Mouse (Mus musculus): Measurements from ENCODE around the gene Mst1. TPM values are rescaled to one million over a fixed set of nuclear protein-coding genes. Genes with fewer than 3 reads are reported as not detected.

The Mst1 gene
- polyA plus RNA-seq, 1 experiment from 2014 or later: 0.98 TPM

DNA sequence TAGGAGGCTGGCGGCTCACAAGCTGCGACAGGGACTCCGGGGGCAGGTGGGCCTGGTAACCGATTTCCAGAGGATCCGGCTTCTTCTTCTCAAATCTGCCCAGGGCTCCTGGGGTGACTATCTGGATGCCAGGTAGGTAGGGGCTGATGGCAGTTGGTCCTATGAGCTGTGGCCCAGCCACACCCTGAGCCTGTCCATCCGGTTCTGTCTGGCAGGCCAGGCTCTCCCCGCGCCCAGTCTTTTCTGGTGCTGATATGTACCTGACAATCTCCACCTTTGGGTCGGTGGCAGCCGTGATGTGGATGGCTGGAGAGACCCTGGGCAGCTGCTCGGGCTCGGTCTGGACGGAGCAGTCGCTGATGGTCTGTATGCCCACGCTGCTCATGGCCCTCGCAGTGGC is 29.9 kb downstream of the Mst1 start:
- Histone ChIP-seq H3K27ac (0 out of 2 replicates have a peak overlapping the region, but pooled peaks have one; percentile 40), H3K9me3 (no peaks in the 10 kb centered on the region), H3K4me3 (replicated peaks) (peak overlapping the region; percentile 29), H3K4me1 (replicated peaks) (peaks cover 34% of the 10 kb centered on the region), H3K27me3 (replicated peaks) (no peaks in the 10 kb centered on the region; the same call in 1 of the 2 replicates), H3K36me3 (no peaks in the 10 kb centered on the region), H3K9ac (no peak overlapping the region; the same call in 1 of the 2 replicates), H3K4me2 (replicated peaks) (peak overlapping the region; percentile 77)
- ATAC-seq: no peak; the same call in 1 of the 2 replicates
- WGBS: 70% methylated on average over 16 of the region's 16 CpGs

DNA sequence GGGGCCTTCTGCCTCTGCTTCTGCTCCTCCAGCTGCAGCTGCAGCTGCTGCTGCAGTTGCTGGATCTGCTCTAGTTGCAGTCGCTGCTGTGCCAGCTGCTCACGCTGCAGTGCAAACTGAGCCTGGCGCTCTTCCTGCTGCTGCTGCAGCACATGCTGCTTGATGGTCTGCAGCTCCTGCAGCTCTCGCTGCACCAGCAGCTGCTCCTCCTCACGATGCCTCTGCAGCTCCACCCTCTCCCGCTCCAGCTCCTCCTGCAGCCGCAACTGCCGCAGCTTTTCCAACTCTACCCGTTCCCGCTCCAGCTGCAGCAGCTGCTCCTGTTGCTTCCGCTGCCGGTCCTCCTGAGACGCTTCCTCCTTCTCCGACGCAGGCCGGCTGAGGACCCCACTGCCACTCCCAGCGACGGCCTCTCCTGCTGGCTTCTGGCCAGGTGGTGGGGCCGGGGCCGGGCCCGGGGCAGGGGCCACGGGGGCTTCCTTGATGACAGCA is 30.9 kb downstream of the Mst1 start:
- 5% methylated on average over 22 of the region's 22 CpGs for WGBS
- Histone ChIP-seq H3K4me1 (replicated peaks) (peaks cover 26% of the 10 kb centered on the region), H3K9me3 (no peaks in the 10 kb centered on the region), H3K36me3 (0 out of 2 replicates have a peak, but pooled peaks cover 2% of the 10 kb centered on the region), H3K27ac (peak overlapping the region; percentile 40), H3K4me2 (replicated peaks) (peak overlapping the region; percentile 77), H3K27me3 (replicated peaks) (no peaks in the 10 kb centered on the region; the same call in 1 of the 2 replicates), H3K9ac (peak overlapping the region; percentile 46), H3K4me3 (replicated peaks) (peak overlapping the region; percentile 29)
- ATAC-seq: peak; percentile 36

DNA sequence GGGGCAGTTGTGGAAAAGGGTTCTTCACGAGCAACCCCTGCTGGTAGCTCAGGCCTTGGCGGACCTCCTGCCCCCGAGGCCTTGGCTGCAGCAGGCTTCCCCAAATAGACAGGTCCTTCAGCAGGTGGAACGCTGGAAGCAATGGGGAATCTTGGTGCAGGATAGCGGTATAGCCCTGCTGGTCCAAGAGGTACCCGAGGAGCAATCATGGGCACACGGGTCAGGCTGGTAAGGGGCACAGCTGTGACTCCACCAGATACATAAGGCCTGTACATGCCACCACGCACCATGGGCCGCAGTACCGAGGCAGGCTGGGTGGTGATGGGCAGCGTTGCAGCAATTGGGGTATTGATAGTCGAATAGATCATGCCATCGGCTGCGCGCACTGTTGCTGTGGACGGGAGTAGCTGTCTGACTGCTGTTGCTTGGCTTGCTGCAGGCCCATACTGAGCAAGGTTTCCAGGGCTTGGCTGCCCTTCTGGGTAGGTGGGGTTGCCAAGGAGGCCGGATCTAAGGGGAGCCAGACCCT is 31.4 kb downstream of the Mst1 start:
- no peaks in the 10 kb centered on the region for H3K9me3 ChIP-seq
- 0 out of 2 replicates have a peak, but pooled peaks cover 3% of the 10 kb centered on the region for H3K36me3 ChIP-seq
- H3K27ac ChIP-seq: peak overlapping the region; percentile 40
- H3K4me1 ChIP-seq (replicated peaks): peaks cover 26% of the 10 kb centered on the region
- 73% methylated on average over 17 of the region's 17 CpGs for WGBS
- H3K4me2 ChIP-seq (replicated peaks): peak overlapping the region; percentile 77
- H3K27me3 ChIP-seq (replicated peaks): no peaks in the 10 kb centered on the region; the same call in 1 of the 2 replicates
- no peak; the same call in 1 of the 2 replicates for ATAC-seq
- peak overlapping the region; percentile 46 for H3K9ac ChIP-seq
- peak overlapping the region; percentile 29 for H3K4me3 ChIP-seq (replicated peaks)

DNA sequence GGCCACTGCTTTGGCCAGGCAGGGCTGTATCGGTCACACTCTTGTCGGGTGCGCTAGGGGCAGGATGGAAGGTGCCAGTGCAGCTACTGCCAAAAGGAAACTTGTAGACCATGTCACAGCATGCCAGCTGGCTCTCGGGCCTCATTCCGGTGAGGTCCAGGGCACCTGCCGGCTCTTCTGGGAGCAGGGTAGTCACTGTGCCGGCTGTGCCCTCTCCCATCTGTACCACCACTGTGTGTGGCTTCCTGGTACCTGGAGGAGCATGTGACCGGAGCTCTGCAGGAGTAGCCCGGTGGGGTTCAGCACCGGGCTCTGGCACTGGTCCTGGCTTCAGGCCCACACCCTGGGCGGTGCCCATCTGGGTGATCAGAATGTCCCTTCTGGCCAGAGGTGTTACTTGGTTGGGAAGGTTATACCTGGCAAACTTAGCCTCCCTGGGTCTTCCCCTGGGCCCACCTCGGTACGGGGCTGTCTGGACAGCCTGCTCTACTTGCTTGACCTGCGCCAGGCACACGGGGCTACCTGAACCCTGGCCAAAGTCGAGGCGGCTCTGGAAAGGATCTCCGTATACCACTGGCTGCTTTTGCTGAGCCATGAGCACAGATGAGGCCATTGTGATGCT is 32.6 kb downstream of the Mst1 start:
- Histone ChIP-seq H3K27me3 (replicated peaks) (no peaks in the 10 kb centered on the region; the same call in 1 of the 2 replicates), H3K27ac (no peak overlapping the region), H3K9me3 (no peaks in the 10 kb centered on the region), H3K4me3 (replicated peaks) (no peak overlapping the region), H3K4me2 (replicated peaks) (no peak overlapping the region), H3K36me3 (0 out of 2 replicates have a peak, but pooled peaks cover 3% of the 10 kb centered on the region), H3K4me1 (replicated peaks) (peaks cover 30% of the 10 kb centered on the region), H3K9ac (no peak overlapping the region)
- ATAC-seq: no peak
- 94% methylated on average over 18 of the region's 18 CpGs for WGBS

DNA sequence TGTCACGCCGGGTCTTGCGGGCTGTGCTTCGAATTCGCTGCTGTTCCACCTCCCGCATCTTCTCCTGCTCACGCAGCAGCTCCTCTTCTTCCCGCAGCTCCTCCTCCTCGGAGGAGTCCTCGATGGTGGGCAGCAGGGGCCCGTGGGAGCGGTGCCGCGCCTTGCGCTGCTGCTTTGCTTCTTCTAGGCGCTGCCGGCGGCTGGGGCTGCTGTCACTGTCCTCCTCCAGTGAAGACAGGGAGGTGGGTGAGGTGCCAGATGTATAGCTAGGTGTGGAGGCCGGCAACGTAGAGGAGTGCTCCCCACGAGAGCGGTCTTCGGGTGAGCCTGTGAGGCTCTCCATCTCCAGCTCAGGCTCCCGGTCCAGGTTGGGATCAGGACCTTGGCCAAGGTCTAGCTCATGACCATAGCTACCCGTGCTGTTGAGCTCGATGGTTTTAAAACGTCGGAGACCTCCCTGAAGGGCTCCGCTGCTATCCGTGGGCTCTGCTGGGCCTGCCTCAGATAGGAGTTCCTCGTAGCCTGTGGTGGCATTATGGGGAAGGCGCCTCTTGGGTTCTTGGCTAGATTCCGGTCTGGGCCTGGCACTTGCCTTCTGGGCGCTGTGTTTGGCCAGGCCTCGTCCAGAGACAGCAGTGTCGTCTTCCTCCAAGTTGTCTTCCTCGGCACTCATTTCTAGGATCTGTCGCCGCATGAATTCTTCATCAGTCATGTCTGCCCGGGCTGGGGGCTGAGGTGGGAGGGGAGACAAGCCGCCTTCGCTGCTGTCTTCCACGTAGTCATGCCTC is 35.2 kb downstream of the Mst1 start:
- no peak overlapping the region for H3K4me3 ChIP-seq (replicated peaks)
- H3K9ac ChIP-seq: no peak overlapping the region
- no peak for ATAC-seq
- H3K36me3 ChIP-seq: 0 out of 2 replicates have a peak, but pooled peaks cover 3% of the 10 kb centered on the region
- no peaks in the 10 kb centered on the region for H3K9me3 ChIP-seq
- no peak overlapping the region for H3K4me2 ChIP-seq (replicated peaks)
- 70% methylated on average over 43 of the region's 43 CpGs for WGBS
- no peak overlapping the region for H3K27ac ChIP-seq
- H3K4me1 ChIP-seq (replicated peaks): peaks cover 28% of the 10 kb centered on the region
- H3K27me3 ChIP-seq (replicated peaks): no peaks in the 10 kb centered on the region; the same call in 1 of the 2 replicates

DNA sequence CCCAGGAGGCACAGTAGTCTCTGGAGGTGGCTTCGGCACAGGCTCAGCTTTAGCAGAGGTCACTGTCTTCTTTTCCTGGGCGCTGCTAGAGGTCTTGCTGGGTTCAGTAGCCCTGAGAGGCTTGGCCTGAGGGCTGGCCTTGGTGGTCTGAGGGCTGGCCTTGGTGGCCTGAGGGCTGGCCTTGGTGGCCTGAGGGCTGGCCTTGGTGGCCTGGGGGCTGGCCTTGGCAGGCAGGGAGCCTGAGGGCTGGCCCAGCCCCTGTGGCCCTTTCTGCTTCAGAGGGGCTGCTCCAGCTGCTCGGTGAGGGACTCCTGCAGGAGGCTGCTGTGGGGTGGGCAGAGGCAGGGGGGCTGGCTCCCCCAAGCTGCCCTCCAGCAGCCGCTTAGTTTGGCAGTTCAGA is 36.9 kb downstream of the Mst1 start:
- Histone ChIP-seq H3K4me2 (replicated peaks) (no peak overlapping the region), H3K27me3 (replicated peaks) (no peaks in the 10 kb centered on the region; the same call in 1 of the 2 replicates), H3K27ac (peak overlapping the region; percentile 32; the same call in 1 of the 2 replicates), H3K4me3 (replicated peaks) (no peak overlapping the region), H3K36me3 (0 out of 2 replicates have a peak, but pooled peaks cover 3% of the 10 kb centered on the region), H3K4me1 (replicated peaks) (peaks cover 21% of the 10 kb centered on the region), H3K9ac (no peak overlapping the region), H3K9me3 (no peaks in the 10 kb centered on the region)
- 49% methylated on average over 4 of the region's 4 CpGs for WGBS
- ATAC-seq: no peak

DNA sequence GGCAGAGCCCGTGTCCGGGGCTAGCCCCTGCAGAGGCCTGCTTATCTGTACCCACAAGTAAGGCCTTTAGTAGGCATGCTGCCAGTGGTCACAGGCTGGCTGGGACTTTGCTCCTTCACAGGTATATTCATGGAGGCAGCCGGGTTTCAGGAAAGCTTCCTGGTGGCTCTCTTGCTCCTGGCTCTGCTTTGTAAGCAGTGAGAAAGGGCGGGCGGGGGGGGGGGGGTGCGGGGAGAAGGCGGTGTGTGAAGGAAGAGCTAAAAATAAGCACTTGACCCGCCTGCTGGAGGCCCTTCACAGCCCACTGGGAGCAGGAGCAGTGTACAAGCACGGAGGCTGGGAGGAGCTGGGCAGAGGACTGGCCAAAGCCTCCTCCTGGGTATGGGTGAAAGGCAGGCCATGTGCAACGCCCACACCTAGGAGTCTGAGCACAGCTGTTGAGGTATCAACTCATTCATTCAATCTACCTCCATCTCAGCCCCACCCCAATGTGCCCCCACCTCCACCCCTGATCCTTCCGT is 39.7 kb downstream of the Mst1 start:
- ATAC-seq: peak; percentile 91
- no peaks in the 10 kb centered on the region for H3K9me3 ChIP-seq
- peak overlapping the region; percentile 2; the same call in 1 of the 2 replicates for H3K4me2 ChIP-seq (replicated peaks)
- peaks cover 21% of the 10 kb centered on the region for H3K4me1 ChIP-seq (replicated peaks)
- H3K4me3 ChIP-seq (replicated peaks): no peak overlapping the region
- 25% methylated on average over 8 of the region's 11 CpGs for WGBS
- H3K36me3 ChIP-seq: 0 out of 2 replicates have a peak, but pooled peaks cover 3% of the 10 kb centered on the region
- H3K9ac ChIP-seq: no peak overlapping the region
- H3K27ac ChIP-seq: peak overlapping the region; percentile 78
- H3K27me3 ChIP-seq (replicated peaks): no peaks in the 10 kb centered on the region

DNA sequence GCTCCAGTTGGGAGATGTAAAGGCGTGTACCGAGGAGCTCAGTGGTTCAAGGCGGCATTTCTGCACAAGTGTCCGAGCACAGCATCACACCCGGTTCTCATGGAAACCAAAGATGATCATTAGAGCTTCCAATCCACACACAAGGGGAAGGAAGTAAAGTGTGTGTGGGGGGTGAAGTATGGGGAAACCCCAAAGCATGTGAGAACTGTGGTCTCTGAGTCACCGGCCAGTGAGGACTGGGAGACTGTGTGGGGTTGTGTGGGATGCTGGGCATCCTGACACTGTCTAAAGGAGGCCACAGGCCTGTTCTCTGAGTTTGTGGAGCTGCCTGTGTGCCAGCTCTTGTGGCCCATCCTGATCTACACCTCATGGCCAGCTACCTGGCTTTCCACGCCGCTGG is 40.4 kb downstream of the Mst1 start:
- H3K27me3 ChIP-seq (replicated peaks): no peaks in the 10 kb centered on the region
- ATAC-seq: no peak
- no peaks in the 10 kb centered on the region for H3K9me3 ChIP-seq
- 0 out of 2 replicates have a peak, but pooled peaks cover 3% of the 10 kb centered on the region for H3K36me3 ChIP-seq
- H3K9ac ChIP-seq: no peak overlapping the region
- WGBS: 90% methylated on average over 8 of the region's 8 CpGs
- no peak overlapping the region for H3K4me2 ChIP-seq (replicated peaks)
- peaks cover 21% of the 10 kb centered on the region for H3K4me1 ChIP-seq (replicated peaks)
- no peak overlapping the region for H3K4me3 ChIP-seq (replicated peaks)
- peak overlapping the region; percentile 78 for H3K27ac ChIP-seq

DNA sequence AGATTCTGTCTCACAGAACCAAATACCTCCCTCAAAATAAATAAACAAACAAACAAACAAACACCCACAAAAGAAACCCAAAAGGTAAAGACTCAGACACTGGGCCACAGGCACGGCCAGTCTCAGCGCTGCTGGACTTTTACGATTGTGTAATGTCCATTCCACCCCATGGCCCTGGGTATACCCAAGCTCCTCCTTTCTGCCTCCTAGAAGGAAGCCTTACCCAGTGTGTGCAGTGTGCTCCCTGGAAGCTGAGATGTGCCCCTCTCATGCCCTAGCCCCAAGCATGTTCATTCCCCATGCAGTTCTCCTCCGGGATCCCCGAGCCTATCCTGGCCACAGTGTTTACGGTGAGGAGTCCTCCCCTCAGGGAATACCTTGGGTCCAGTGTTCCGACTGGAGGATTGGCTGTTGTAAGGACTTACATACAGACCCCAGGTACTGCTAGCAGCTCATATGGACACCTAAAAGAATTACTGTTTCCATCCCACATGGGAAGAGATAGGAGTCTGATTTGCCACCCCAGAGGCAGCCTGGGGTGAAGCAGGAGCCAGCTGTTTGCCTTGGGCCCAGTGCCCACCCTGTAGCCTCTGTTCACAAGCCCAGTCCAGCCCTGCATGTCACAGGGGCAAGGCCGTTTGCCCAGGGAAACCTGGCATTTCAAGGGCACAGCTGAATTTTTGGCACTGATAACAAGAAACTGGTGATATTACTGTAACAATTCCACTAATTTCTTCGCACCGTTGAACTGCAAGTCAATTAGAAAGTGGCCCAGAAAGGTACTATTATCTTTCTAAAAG is 41.1 kb downstream of the Mst1 start:
- no peak for ATAC-seq

DNA sequence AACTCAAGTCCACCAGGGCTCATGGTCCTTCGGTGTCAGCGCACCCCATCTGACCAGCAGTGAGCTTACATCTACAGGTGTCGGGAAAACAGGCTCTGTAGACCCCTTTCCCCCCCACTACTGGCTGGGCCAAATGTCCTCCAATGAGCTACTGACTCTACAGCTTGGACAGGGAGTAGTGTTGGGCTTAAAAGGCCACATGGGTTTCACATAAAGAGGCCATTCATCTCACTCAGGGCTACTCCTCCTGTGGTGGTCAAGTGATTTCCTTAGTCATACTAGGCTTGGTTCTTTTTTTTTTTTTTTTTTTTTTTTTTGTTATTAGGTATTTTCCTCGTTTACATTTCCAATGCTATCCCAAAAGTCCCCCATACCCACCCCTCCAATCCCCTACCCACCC is 43.7 kb downstream of the Mst1 start:
- ATAC-seq: no peak
- no peak overlapping the region for H3K4me3 ChIP-seq (replicated peaks)
- peaks cover 23% of the 10 kb centered on the region for H3K4me1 ChIP-seq (replicated peaks)
- no peaks in the 10 kb centered on the region for H3K36me3 ChIP-seq
- H3K9ac ChIP-seq: no peak overlapping the region
- WGBS: 74% methylated on average over 4 of the region's 4 CpGs
- no peaks in the 10 kb centered on the region for H3K9me3 ChIP-seq
- H3K27me3 ChIP-seq (replicated peaks): no peaks in the 10 kb centered on the region
- H3K27ac ChIP-seq: no peak overlapping the region
- H3K4me2 ChIP-seq (replicated peaks): no peak overlapping the region

More for the DNA sequence above, 41.1 kb downstream of the Mst1 start:
- Histone ChIP-seq H3K4me3 (replicated peaks) (no peak overlapping the region), H3K4me2 (replicated peaks) (no peak overlapping the region), H3K9ac (no peak overlapping the region), H3K27ac (no peak overlapping the region), H3K27me3 (replicated peaks) (no peaks in the 10 kb centered on the region), H3K9me3 (no peaks in the 10 kb centered on the region), H3K36me3 (no peaks in the 10 kb centered on the region), H3K4me1 (replicated peaks) (peaks cover 25% of the 10 kb centered on the region)
- 85% methylated on average over 10 of the region's 10 CpGs for WGBS

DNA sequence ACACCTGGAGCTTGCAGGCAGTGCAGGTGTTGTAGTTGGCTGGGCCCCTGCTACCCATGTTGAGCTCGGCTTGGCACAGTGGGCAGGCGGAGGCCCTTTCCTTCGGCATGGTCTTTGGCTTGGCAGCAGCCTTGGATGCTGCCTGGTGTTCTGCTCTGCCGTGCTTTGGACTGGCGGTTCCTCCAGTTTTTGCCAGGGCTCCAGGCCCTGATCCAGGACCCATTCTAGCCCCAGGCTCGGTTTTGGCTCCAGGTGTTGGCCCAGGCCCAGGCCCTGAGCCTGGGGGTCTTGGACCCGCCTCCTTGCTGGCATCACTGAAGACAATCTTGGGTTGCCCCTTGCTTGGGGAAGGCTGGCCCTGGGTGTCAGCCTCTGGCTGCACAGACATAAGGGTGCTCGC is 45.5 kb downstream of the Mst1 start:
- Histone ChIP-seq H3K36me3 (no peaks in the 10 kb centered on the region), H3K9me3 (no peaks in the 10 kb centered on the region), H3K27me3 (replicated peaks) (no peaks in the 10 kb centered on the region), H3K9ac (no peak overlapping the region), H3K27ac (peak overlapping the region; percentile 85), H3K4me1 (replicated peaks) (peaks cover 7% of the 10 kb centered on the region), H3K4me2 (replicated peaks) (peak overlapping the region; percentile 41; the same call in 1 of the 2 replicates), H3K4me3 (replicated peaks) (no peak overlapping the region)
- no peak for ATAC-seq
- 90% methylated on average over 8 of the region's 8 CpGs for WGBS
